Mouse (Mus musculus) liver, embryonic 14.5 days (tissue): ENCODE measurements at regions not wholly inside any gene's neighbourhood (a gene's known extent, or its start where the extent isn't known, plus 50 kb on each side); places are given as distances from the start of the nearest gene placed in this dataset.

Experiments
- CTCF ChIP-seq: IDR thresholded peaks from 2 replicates; pipeline ENCODE4 v1.5.1; 2016; ENCODE audit warnings: antibody characterized with exemption, low read depth, control low read depth
- EP300 ChIP-seq: IDR thresholded peaks from 2 replicates; pipeline ENCODE4 v1.6.1; 2016; ENCODE audit warnings: antibody characterized with exemption, low read depth

- no peak for TF ChIP-seq CTCF
- no peak for TF ChIP-seq EP300
Measured at GRCm38 (mm10) chr8:127995490-127995889, 362.9 kb upstream of the Nrp1 start.
